In the genomic region with DNA sequence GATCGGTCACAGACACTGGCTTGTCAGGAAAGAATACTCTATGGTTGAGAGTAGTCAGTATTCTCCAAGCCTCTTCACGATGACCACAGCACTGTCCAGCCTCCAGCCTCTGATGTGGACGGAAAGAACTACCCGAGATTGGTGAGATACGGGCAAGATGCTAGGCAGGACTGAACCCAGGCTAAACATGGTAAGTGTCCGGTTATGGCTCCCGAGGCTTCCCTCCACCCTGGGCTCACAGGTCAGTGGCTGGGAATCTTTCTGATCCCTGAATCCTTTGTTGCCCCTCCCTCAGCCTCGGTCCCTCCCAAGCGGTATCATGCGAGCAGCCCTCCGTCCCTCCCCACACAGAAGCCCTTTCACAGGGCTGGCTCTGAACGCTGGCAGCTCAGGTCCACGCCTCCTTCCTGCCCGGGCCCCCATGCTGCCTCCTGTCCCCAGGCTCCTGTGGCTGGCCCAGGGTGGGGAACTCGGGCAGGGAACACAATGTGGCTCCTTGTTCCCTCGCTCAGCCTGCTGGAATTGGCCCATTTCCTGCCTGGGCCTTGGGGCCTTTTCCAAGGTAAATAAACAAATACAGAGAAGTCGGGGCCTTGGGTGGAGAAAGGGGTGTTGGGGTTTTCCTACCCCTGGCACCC, we compare ENCODE assay signal across 7 mouse cellular contexts. TPM values are rescaled to one million over a fixed set of nuclear protein-coding genes. Genes with fewer than 3 reads are reported as not detected.
DNase-seq lines count a peak whose midpoint lies in the region; ATAC-seq and TF ChIP-seq lines count a peak whose summit lies in the region.

No protein-coding gene starts in this region.

- H3K36me3 ChIP-seq in embryonic facial prominence, embryonic 13.5 days: no peaks in the 10 kb centered on the region
- no peaks in the 10 kb centered on the region for H3K36me3 ChIP-seq in heart, embryonic 15.5 days
- H3K36me3 ChIP-seq in kidney, embryonic 16.5 days (ENCODE audit: insufficient read depth, low read length): no peaks in the 10 kb centered on the region
- no peaks in the 10 kb centered on the region for H3K36me3 ChIP-seq in liver, postnatal 0 days (replicated peaks; ENCODE audit: insufficient read depth, low read length)
- H3K36me3 ChIP-seq in neural tube, embryonic 12.5 days: no peaks in the 10 kb centered on the region

- ATAC-seq in embryonic facial prominence, embryonic 13.5 days (ENCODE audit: insufficient number of reproducible peaks, insufficient read depth, low FRiP score, low TSS enrichment, low read depth): peak; percentile 93
- peak; percentile 90 for ATAC-seq in heart, embryonic 15.5 days (replicated peaks; ENCODE audit: insufficient number of reproducible peaks, insufficient read depth, low FRiP score, low read depth)
- peak; percentile 85 for ATAC-seq in kidney, embryonic 16.5 days (ENCODE audit: low FRiP score, low TSS enrichment)
- peak; percentile 45; the same call in 1 of the 2 replicates for ATAC-seq in liver, postnatal 0 days
- peak; percentile 41; the same call in 1 of the 2 replicates for ATAC-seq in neural tube, embryonic 12.5 days (ENCODE audit: low FRiP score, low read depth)

- peak overlapping the region; percentile 48 for H3K4me2 ChIP-seq in embryonic facial prominence, embryonic 13.5 days
- peak overlapping the region; percentile 46 for H3K4me2 ChIP-seq in heart, embryonic 15.5 days
- peak overlapping the region; percentile 46 for H3K4me2 ChIP-seq in kidney, embryonic 16.5 days (replicated peaks; ENCODE audit: low read depth, low read length)
- H3K4me2 ChIP-seq in liver, postnatal 0 days (ENCODE audit: low read depth, low read length): peak overlapping the region; percentile 55
- peak overlapping the region; percentile 24 for H3K4me2 ChIP-seq in neural tube, embryonic 12.5 days (replicated peaks)

- peaks cover 14% of the 10 kb centered on the region for H3K4me1 ChIP-seq in embryonic facial prominence, embryonic 13.5 days
- H3K4me1 ChIP-seq in heart, embryonic 15.5 days (replicated peaks): peaks cover 13% of the 10 kb centered on the region
- H3K4me1 ChIP-seq in kidney, embryonic 16.5 days (ENCODE audit: insufficient read depth, low read length): peaks cover 14% of the 10 kb centered on the region
- peaks cover 9% of the 10 kb centered on the region for H3K4me1 ChIP-seq in liver, postnatal 0 days (ENCODE audit: insufficient read depth)
- peaks cover 11% of the 10 kb centered on the region for H3K4me1 ChIP-seq in neural tube, embryonic 12.5 days

- WGBS in embryonic facial prominence, embryonic 13.5 days: 9% methylated on average over 17 of the region's 17 CpGs
- 13% methylated on average over 17 of the region's 17 CpGs for WGBS in heart, embryonic 15.5 days
- 13% methylated on average over 17 of the region's 17 CpGs for WGBS in kidney, embryonic 16.5 days
- WGBS in liver, postnatal 0 days (ENCODE audit: insufficient replicate concordance): 8% methylated on average over 17 of the region's 17 CpGs
- WGBS in neural tube, embryonic 12.5 days: 20% methylated on average over 17 of the region's 17 CpGs

- no peak for TF ChIP-seq EP300 in liver, postnatal 0 days (IDR thresholded peaks at IDR 0.05; ENCODE audit: low read depth)

- H3K27ac ChIP-seq in embryonic facial prominence, embryonic 13.5 days: peak overlapping the region; percentile 91
- H3K27ac ChIP-seq in heart, embryonic 15.5 days: peak overlapping the region; percentile 48
- H3K27ac ChIP-seq in kidney, embryonic 16.5 days (ENCODE audit: low read length): peak overlapping the region; percentile 29
- peak overlapping the region; percentile 44; the same call in 1 of the 2 replicates for H3K27ac ChIP-seq in liver, postnatal 0 days (ENCODE audit: low read depth)
- no peak overlapping the region for H3K27ac ChIP-seq in neural tube, embryonic 12.5 days

- no peak overlapping the region for H3K9ac ChIP-seq in embryonic facial prominence, embryonic 13.5 days
- no peak overlapping the region for H3K9ac ChIP-seq in heart, embryonic 15.5 days
- H3K9ac ChIP-seq in kidney, embryonic 16.5 days (replicated peaks; ENCODE audit: low read length): peak overlapping the region; percentile 39; the same call in 1 of the 2 replicates
- no peak overlapping the region; the same call in 1 of the 2 replicates for H3K9ac ChIP-seq in liver, postnatal 0 days (replicated peaks)
- no peak overlapping the region for H3K9ac ChIP-seq in neural tube, embryonic 12.5 days

- no peaks in the 10 kb centered on the region for H3K9me3 ChIP-seq in embryonic facial prominence, embryonic 13.5 days
- no peaks in the 10 kb centered on the region for H3K9me3 ChIP-seq in heart, embryonic 15.5 days (replicated peaks)
- no peaks in the 10 kb centered on the region for H3K9me3 ChIP-seq in kidney, embryonic 16.5 days (ENCODE audit: low read length)
- H3K9me3 ChIP-seq in liver, postnatal 0 days (ENCODE audit: low read length): no peaks in the 10 kb centered on the region
- H3K9me3 ChIP-seq in neural tube, embryonic 12.5 days: no peaks in the 10 kb centered on the region

- H3K27me3 ChIP-seq in embryonic facial prominence, embryonic 13.5 days: no peaks in the 10 kb centered on the region
- H3K27me3 ChIP-seq in heart, embryonic 15.5 days: no peaks in the 10 kb centered on the region
- H3K27me3 ChIP-seq in kidney, embryonic 16.5 days (ENCODE audit: insufficient read depth, low read length): no peaks in the 10 kb centered on the region
- no peaks in the 10 kb centered on the region for H3K27me3 ChIP-seq in liver, postnatal 0 days (ENCODE audit: insufficient read depth, low read length)
- no peaks in the 10 kb centered on the region for H3K27me3 ChIP-seq in neural tube, embryonic 12.5 days (replicated peaks)

- DNase-seq in adrenal gland, postnatal 14 days: peak; percentile 73
- peak; percentile 40 for DNase-seq in liver, postnatal 0 days
- DNase-seq in natural killer cell, adult 2 months (ENCODE audit: low spot score in 2 of 2): no peak

- TF ChIP-seq CTCF in liver, postnatal 0 days (IDR thresholded peaks at IDR 0.05; ENCODE audit: low read depth): no peak

- peak overlapping the region; percentile 11 for H3K4me3 ChIP-seq in embryonic facial prominence, embryonic 13.5 days
- H3K4me3 ChIP-seq in heart, embryonic 15.5 days: peak overlapping the region; percentile 22; the same call in 1 of the 2 replicates
- H3K4me3 ChIP-seq in kidney, embryonic 16.5 days (ENCODE audit: low read length): peak overlapping the region; percentile 12
- H3K4me3 ChIP-seq in liver, postnatal 0 days (ENCODE audit: low read depth, low read length): peak overlapping the region; percentile 2; the same call in 1 of the 2 replicates
- H3K4me3 ChIP-seq in neural tube, embryonic 12.5 days: no peak overlapping the region

RNA-seq across cellular contexts. Expression of a gene that starts 13.0 kb away (rescaled TPM):
- 2.7 and 3.0 TPM in 2 replicates for total RNA-seq in adrenal gland, postnatal 14 days (2021)
- polyA plus RNA-seq in embryonic facial prominence, embryonic 13.5 days (2015; fragmentation: Nextera tagmentation; extraction: Ambion mirVana): 11.9 and 18.1 TPM in 2 replicates
- 5.0 and 7.4 TPM in 2 replicates for polyA plus RNA-seq in heart, embryonic 15.5 days (2015; fragmentation: Nextera tagmentation; extraction: Ambion mirVana)
- 0.72 and 0.77 TPM in 2 replicates for polyA plus RNA-seq in kidney, embryonic 16.5 days (2015; fragmentation: Nextera tagmentation; extraction: Ambion mirVana)
- 0.16 and 0.25 TPM in 2 replicates for polyA plus RNA-seq in liver, postnatal 0 days (2015; fragmentation: Nextera tagmentation; extraction: Ambion mirVana)
- polyA plus RNA-seq in neural tube, embryonic 12.5 days (2016; fragmentation: Nextera tagmentation; extraction: Ambion mirVana): 11.9 and 14.5 TPM in 2 replicates

Comparison
In these comparisons a context has a peak if more than half of its experiments do, and no peak if none do; other contexts are left out.
1. DNase-seq: peak in adrenal gland, postnatal 14 days (single experiment) and liver, postnatal 0 days (single experiment); none in natural killer cell, adult 2 months (0 of 2).
2. ATAC-seq: peak in every context shown above with its lines; median percentile 93 in embryonic facial prominence, embryonic 13.5 days; 90 in heart, embryonic 15.5 days; 85 in kidney, embryonic 16.5 days; 45 in liver, postnatal 0 days; 41 in neural tube, embryonic 12.5 days.
3. Peak in every context shown above with its lines, with median percentiles within 50 percentile points of each other: H3K4me2 ChIP-seq.